Mouse (Mus musculus) heart, postnatal 0 days (tissue): Measurements from ENCODE around the gene Thy1.

Experiments
- CTCF ChIP-seq: IDR thresholded peaks from 2 replicates; pipeline ENCODE4 v1.5.1; 2016; ENCODE audit warnings: antibody characterized with exemption, control low read depth, low read depth
- EP300 ChIP-seq: IDR thresholded peaks from 2 replicates; pipeline ENCODE4 v1.6.1; 2016; ENCODE audit warnings: antibody characterized with exemption, low read depth

DNA sequence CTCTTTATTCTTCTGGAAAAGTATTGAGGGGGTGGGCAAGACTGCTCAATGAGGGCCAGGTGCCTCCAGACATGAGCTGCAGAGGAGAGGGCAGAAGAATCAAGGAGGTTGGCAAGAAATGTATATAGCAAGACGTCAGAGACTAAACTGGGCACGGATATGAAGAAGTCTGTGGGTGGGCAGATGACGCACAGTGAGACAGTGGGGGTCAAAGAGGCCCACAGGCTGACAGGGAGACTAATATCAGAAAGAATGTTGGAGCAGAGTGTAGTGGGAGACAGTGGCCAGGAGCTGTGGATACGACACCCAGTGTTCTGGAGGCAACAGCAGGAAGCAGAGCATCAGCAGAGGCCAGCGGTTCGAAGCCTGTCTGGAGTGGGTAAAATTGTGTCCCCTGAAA lies 15.4 kb downstream of the Thy1 start:
- TF ChIP-seq CTCF (no peak), EP300 (no peak)
